Mouse (Mus musculus): ENCODE data around the gene Ccdc18. TPM values are rescaled to one million over a fixed set of nuclear protein-coding genes. Genes with fewer than 3 reads are reported as not detected.
"Not testable (repeated sequence)": the region's sequence is repeated elsewhere in the genome, so short reads cannot be mapped to it uniquely, and the experiment has no call there.

Gene Ccdc18
- not detected in 2 replicates for polyA plus RNA-seq (2012; ENCODE audit: insufficient read depth, insufficient read length, low replicate concordance, missing spikeins)

DNA sequence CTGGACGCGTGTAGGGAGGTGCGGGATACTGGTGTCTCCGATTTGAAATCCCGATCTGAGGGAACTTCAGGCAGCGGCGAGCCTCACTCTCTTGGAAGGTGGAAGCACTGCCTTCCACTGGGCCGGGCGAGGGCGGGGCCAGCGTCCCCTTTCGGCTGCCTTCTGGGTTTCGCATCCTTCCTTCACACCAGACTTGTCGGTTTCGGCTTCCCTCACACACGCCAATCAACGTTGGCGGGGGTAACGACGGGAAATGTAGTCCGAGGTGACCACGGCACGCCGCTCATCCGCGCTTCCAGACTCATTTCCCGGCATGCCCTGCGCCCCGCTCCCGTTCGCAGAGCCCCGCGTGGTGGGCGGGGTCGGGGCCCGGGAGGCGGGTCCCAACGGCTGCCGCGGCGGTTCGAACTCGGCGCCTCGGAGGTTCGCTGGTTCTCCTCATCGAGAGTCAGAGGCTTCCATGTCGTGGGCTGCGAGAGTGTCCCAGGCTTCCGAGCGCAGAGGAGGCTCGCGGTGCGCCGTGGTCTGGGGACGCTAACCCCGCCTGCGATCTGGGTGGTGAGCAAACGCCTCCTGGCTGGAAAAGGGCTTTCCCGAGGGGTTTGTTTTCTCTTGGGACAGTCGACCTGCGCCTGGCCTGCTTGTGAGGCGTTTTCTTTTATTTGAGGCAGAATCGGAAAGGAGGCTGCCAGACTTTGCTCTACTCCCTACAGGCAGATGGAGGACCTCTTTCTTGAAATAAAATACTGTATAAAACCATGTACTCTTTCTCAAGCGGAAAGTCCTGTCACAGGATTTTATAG lies at the start of gene Ccdc18, which contains the start of gene Tmed5:
Gene Ccdc18, plus strand, starts transcription at position 435 of the 803 bp plus-strand sequence.
Gene Tmed5, minus strand, starts transcription at position 180 of the 803 bp plus-strand sequence.
- under 1% methylated on average over 65 of the region's 65 CpGs for WGBS
- H3K4me1 ChIP-seq (ENCODE audit: control insufficient read depth, insufficient read depth, low read length), result 0 out of 2 replicates have a peak, but pooled peaks cover 2% of the 10 kb centered on the region
- TF ChIP-seq CTCF (IDR thresholded peaks at IDR 0.05; ENCODE audit: insufficient read depth, low read depth, low read length) (no peak), POLR2A (IDR thresholded peaks at IDR 0.05; ENCODE audit: insufficient read depth, low read depth, low read length) (no peak)
- peak within 1 kb of the TSS; percentile 73 for H3K4me3 ChIP-seq (ENCODE audit: insufficient read depth, low read depth, low read length)
- H3K27ac ChIP-seq (ENCODE audit: insufficient read depth, low read depth, low read length), result peak within 1 kb of the TSS; percentile 7; the same call in 1 of the 2 replicates

DNA sequence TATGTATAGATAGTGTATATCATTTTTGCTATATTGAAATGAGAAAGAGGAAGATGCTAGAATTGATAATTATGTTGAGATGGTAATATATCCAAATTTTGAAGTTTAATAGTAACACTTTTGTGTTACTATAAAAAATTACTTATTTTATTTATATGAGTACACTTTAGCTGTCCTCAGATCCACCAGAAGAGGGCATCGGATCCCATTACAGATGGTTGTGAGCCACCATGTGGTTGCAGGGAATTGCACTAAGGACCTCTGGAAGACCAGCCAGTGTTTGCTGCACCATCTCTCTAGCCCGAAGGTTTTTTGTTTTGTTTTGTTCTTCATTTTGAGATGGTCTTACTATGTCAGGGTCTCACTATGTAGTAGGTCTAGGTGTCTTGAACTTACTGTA lies 47.2 kb upstream of the Ccdc18 start:
- H3K4me3 ChIP-seq (ENCODE audit: insufficient read depth, low read depth, low read length), result no peak overlapping the region
- no peaks in the 10 kb centered on the region for H3K4me1 ChIP-seq (ENCODE audit: control insufficient read depth, insufficient read depth, low read length)
- TF ChIP-seq POLR2A (IDR thresholded peaks at IDR 0.05; ENCODE audit: insufficient read depth, low read depth, low read length) (no peak), CTCF (IDR thresholded peaks at IDR 0.05; ENCODE audit: insufficient read depth, low read depth, low read length) (no peak)
- 92% methylated on average over 2 of the region's 2 CpGs for WGBS
- H3K27ac ChIP-seq (ENCODE audit: insufficient read depth, low read depth, low read length), result no peak overlapping the region

DNA sequence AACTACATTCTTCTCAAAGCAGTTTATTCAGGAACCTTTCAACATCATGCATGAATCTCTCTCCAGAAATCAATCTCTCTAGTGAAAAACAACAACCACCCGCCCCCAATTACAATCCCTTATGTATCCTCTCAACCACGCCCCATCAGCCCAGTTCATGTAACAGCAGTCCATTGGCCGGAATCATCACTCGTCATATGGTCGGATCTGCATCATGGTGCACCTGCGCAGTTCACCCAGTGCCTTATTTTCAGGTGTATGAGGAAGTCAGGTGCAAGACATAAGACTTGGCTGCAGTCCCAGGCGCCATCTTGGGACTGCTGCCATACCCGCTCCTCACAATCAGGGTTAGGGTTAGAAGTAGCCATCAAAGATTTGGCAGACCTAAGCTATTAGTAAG lies 39.9 kb upstream of the Ccdc18 start:
- not testable (repeated sequence) for H3K4me1 ChIP-seq (ENCODE audit: control insufficient read depth, insufficient read depth, low read length); H3K27ac ChIP-seq (ENCODE audit: insufficient read depth, low read depth, low read length); H3K4me3 ChIP-seq (ENCODE audit: insufficient read depth, low read depth, low read length)
- WGBS, result 96% methylated on average over 8 of the region's 8 CpGs

DNA sequence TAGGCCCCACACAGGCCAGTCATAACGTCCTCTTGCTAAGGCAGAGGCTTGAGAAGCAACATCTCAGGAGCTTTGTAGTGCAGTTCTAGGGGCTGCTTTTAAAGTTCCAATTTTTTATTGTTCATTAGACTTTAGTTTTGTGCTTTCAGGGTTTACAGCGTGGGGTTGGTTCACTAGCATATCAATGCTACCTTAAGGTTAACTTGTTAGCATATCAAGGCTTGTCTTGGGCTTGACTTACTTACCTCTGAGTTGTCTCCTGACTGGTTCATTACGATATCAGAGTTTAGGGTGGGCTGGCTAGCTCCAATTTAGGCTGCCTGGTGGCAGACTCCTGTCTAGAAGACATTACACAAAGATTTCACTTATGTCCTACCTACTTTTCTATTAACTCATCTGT lies 35.0 kb upstream of the Ccdc18 start:
- no peak overlapping the region for H3K4me3 ChIP-seq (ENCODE audit: insufficient read depth, low read depth, low read length)
- no peaks in the 10 kb centered on the region for H3K4me1 ChIP-seq (ENCODE audit: control insufficient read depth, insufficient read depth, low read length)
- no peak overlapping the region for H3K27ac ChIP-seq (ENCODE audit: insufficient read depth, low read depth, low read length)
- WGBS, result 92% methylated on average over 3 of the region's 3 CpGs
- TF ChIP-seq POLR2A (IDR thresholded peaks at IDR 0.05; ENCODE audit: insufficient read depth, low read depth, low read length) (no peak), CTCF (IDR thresholded peaks at IDR 0.05; ENCODE audit: insufficient read depth, low read depth, low read length) (no peak)

DNA sequence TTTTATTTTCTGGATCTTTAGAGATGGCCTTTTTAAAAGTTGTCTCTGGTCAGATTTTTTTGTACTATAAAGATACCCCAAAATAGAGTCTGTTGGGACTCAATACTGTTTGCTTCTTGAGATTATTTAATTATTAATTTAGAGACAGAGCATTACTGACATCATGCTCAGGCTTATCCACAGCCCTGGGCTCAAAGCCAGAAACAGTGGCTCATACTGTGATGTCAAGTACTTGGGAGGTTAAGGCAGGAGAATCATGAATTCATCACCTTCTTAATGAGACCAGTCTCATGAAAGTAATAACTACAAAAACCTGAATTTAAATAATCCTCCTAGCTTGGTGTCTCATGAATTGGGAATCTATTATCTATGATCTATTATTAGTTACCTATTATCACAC lies 32.5 kb upstream of the Ccdc18 start:
- Histone ChIP-seq H3K4me1 (ENCODE audit: control insufficient read depth, insufficient read depth, low read length) (no peaks in the 10 kb centered on the region), H3K4me3 (ENCODE audit: insufficient read depth, low read depth, low read length) (no peak overlapping the region), H3K27ac (ENCODE audit: insufficient read depth, low read depth, low read length) (no peak overlapping the region)
- TF ChIP-seq POLR2A (IDR thresholded peaks at IDR 0.05; ENCODE audit: insufficient read depth, low read depth, low read length) (no peak), CTCF (IDR thresholded peaks at IDR 0.05; ENCODE audit: insufficient read depth, low read depth, low read length) (no peak)

DNA sequence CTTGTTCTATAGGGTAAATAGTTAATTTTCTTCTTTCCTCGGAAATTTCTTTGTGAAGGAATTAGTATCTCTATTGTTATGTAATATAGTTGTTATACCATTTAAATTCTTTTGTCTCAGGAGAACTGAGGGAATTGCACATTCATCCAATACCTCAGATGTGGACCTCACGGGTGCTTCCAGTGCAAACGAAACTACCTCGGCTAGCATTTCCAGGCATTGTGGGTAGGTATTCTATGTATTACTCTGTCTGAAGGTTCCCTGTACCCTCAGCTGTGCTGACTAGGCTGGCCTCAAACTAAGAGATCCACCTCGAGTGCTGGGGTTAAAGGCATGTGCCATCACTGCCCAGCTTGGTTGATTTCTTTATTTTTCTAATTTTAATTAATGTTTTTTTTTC lies 28.4 kb upstream of the Ccdc18 start:
- H3K4me1 ChIP-seq (ENCODE audit: control insufficient read depth, insufficient read depth, low read length), result no peaks in the 10 kb centered on the region
- no peak overlapping the region for H3K27ac ChIP-seq (ENCODE audit: insufficient read depth, low read depth, low read length)
- H3K4me3 ChIP-seq (ENCODE audit: insufficient read depth, low read depth, low read length), result no peak overlapping the region
- 74% methylated on average over 5 of the region's 5 CpGs for WGBS
- TF ChIP-seq POLR2A (IDR thresholded peaks at IDR 0.05; ENCODE audit: insufficient read depth, low read depth, low read length) (no peak), CTCF (IDR thresholded peaks at IDR 0.05; ENCODE audit: insufficient read depth, low read depth, low read length) (no peak)

DNA sequence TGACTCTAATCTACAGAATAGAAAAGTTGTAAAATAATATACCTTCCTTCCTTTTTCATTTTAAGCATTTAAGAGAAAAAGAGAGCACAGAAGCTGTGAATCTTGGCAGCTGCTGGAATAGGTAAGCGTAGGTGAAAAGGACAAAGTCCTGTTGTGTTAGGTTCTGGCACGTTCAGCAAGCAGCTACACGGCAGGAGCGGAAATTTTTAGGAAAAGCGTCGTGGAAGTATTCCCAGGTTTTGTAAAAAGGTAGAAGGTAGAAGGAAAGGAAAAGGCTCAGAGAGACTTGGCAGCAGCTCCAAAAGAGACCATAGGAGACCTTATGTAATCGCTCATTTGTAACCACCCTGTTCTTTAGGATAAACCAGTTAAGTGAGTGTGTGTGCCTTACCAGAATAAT lies 23.3 kb upstream of the Ccdc18 start:
- no peaks in the 10 kb centered on the region for H3K4me1 ChIP-seq (ENCODE audit: control insufficient read depth, insufficient read depth, low read length)
- TF ChIP-seq POLR2A (IDR thresholded peaks at IDR 0.05; ENCODE audit: insufficient read depth, low read depth, low read length) (no peak), CTCF (IDR thresholded peaks at IDR 0.05; ENCODE audit: insufficient read depth, low read depth, low read length) (no peak)
- H3K4me3 ChIP-seq (ENCODE audit: insufficient read depth, low read depth, low read length), result no peak overlapping the region
- WGBS, result 85% methylated on average over 7 of the region's 7 CpGs
- no peak overlapping the region for H3K27ac ChIP-seq (ENCODE audit: insufficient read depth, low read depth, low read length)

DNA sequence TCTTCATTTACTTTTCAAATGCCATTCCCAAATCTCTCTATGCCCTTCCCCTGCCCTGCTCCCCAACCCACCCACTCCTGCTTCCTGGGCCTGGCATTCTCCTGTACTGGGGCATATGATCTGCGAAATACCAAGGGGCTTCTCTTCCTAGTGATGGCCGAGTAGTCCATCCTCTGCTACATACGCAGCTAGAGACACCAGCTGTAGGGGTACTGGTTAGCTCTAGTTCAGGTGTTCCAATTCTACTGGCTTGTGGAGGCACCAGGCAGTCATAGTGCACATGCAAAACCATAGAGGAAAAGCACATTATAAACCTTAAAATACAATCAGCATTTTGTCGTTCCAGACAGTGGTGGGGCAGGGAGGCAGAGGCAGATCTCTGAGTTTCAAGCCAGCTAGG lies 15.0 kb upstream of the Ccdc18 start:
- Histone ChIP-seq H3K27ac (ENCODE audit: insufficient read depth, low read depth, low read length) (no peak overlapping the region), H3K4me3 (ENCODE audit: insufficient read depth, low read depth, low read length) (no peak overlapping the region), H3K4me1 (ENCODE audit: control insufficient read depth, insufficient read depth, low read length) (no peaks in the 10 kb centered on the region)
- TF ChIP-seq CTCF (IDR thresholded peaks at IDR 0.05; ENCODE audit: insufficient read depth, low read depth, low read length) (no peak), POLR2A (IDR thresholded peaks at IDR 0.05; ENCODE audit: insufficient read depth, low read depth, low read length) (no peak)
- WGBS, result 93% methylated on average over 4 of the region's 4 CpGs

DNA sequence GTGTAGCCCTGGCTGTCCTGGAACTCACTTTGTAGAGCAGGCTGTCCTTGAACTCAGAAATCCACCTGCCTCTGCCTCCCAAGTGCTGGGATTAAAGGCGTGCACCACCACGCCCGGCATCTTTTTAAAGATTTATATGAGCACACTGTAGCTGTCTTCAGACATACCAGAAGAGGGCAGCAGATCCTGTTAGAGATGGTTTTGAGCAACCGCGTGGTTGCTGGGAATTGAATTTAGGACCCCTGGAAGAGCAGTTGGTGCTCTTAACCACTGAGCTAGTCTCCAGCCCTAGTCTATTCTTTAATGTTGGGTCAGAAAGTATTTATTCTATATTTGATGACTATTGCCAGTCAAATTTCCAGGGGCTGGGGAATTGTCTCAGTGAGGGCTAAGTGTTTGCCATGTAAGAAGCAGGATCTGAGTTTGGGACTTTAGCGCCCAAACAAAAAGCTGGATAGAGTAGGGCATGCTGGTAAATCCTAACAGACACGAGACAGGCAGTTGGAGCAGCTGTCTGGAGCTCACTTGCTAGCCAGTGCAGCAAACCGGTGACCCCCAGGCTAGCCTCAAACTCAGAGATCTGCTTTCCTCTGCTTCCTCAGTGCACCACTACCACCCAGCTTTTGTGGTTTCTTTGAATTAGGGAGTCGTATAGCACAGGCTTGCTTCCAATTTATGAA lies 12.3 kb upstream of the Ccdc18 start:
- H3K4me3 ChIP-seq (ENCODE audit: insufficient read depth, low read depth, low read length), result no peak overlapping the region
- TF ChIP-seq CTCF (IDR thresholded peaks at IDR 0.05; ENCODE audit: insufficient read depth, low read depth, low read length), result no peak
- H3K27ac ChIP-seq (ENCODE audit: insufficient read depth, low read depth, low read length), result no peak overlapping the region
- WGBS, result 90% methylated on average over 9 of the region's 9 CpGs
- H3K4me1 ChIP-seq (ENCODE audit: control insufficient read depth, insufficient read depth, low read length), result no peaks in the 10 kb centered on the region

Data from olfactory bulb, adult 2 months (tissue).